Mouse (Mus musculus): ENCODE results near the gene Dtd2. TPM values are rescaled to one million over a fixed set of nuclear protein-coding genes. Genes with fewer than 3 reads are reported as not detected.

The Dtd2 gene
- polyA plus RNA-seq, 1 experiment = 3.6 TPM

DNA sequence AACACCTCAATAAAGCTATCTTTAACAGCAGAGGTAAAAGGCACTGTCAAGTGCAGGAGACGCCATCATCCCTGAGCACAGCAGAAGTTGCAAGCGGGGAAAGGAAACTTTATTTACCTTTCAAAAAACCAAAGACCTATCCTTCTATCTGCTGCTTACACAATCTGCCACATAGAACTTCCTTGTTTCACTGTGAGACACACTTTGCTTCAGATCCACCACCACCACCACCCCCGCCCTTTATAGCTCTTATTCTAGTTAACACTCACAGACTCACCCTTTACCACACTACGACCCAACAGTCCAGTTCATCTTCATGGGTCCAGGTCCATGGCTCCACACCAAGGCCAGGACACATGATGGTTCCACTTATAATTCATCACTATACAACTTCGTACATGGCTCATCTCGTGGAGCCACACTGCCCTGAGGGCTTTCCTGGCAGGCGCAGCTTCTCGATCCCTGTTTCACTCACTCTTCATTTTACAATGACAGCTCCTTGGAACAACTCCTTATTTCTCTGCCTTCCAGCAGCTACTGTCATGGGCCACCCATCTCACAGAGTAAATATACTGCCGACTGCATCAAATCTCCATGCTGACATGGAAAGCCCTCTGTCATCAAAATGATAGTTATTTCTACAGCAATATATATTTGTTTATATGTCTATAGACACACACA lies 38.2 kb downstream of the Dtd2 start:
- Histone ChIP-seq H3K27ac (ENCODE audit: control insufficient read depth, insufficient read depth, low read length) (no peak overlapping the region), H3K4me1 (replicated peaks; ENCODE audit: control insufficient read depth, insufficient read depth, low read length) (peaks cover 2% of the 10 kb centered on the region; the same call in 1 of the 2 replicates), H3K4me3 (ENCODE audit: control insufficient read depth, insufficient read depth, low read length) (no peak overlapping the region), H3K27me3 (ENCODE audit: control insufficient read depth, insufficient read depth, low read length) (no peaks in the 10 kb centered on the region), H3K36me3 (ENCODE audit: control insufficient read depth, insufficient read depth, low read length) (no peaks in the 10 kb centered on the region)
- DNase-seq = no peak
- 86% methylated on average over 9 of the region's 9 CpGs for WGBS
- no peak for TF ChIP-seq POLR2A (IDR thresholded peaks at IDR 0.05; ENCODE audit: control insufficient read depth, extremely low read depth, insufficient read depth, low read length, poor library complexity)
- no peak for TF ChIP-seq CTCF (IDR thresholded peaks at IDR 0.05; ENCODE audit: borderline replicate concordance, control insufficient read depth, extremely low read depth, insufficient read depth, low read length, poor library complexity)

DNA sequence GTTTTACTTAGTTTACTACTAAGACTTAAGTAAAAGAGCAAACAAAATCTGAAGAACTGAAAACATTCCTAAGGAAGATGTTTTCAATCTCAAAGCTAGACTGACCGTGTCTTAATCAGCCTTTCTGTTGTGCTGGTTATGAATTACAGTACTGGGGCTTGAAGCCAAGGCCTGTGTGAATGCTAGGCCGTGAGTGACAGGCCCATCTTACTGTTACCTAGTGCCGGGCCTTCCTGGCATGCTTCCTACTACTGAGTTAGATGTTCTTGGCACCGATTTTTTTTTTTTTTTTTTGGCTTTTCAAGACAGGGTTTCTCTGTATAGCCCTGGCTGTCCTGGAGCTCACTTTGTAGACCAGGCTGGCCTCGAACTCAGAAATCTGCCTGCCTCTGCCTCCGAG lies 48.7 kb downstream of the Dtd2 start:
- no peak for DNase-seq
- no peaks in the 10 kb centered on the region; the same call in 1 of the 2 replicates for H3K36me3 ChIP-seq (ENCODE audit: control insufficient read depth, insufficient read depth, low read length)
- 90% methylated on average over 6 of the region's 6 CpGs for WGBS

DNA sequence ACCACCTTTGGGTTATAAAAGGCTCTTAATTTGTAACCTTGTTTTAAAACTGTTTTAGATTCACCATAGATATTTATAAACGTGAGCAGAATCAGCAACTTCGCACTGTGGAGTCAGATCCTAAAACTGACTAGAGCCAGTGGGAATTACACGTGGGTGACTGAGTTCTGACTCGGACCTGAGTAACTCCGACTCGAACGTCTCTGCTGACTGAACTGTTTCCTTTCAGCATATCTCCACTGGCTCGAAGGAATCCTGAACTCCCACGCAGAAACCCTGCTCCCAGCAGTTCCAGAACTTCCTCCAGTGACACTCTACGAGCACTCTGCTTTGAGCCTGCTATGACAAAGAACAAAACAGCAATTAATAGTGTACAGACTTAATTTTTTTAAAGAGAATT lies 54.0 kb downstream of the Dtd2 start:
- no peaks in the 10 kb centered on the region for H3K4me1 ChIP-seq (replicated peaks; ENCODE audit: control insufficient read depth, insufficient read depth, low read length)
- TF ChIP-seq CTCF (IDR thresholded peaks at IDR 0.05; ENCODE audit: borderline replicate concordance, control insufficient read depth, extremely low read depth, insufficient read depth, low read length, poor library complexity) = no peak
- TF ChIP-seq POLR2A (IDR thresholded peaks at IDR 0.05; ENCODE audit: control insufficient read depth, extremely low read depth, insufficient read depth, low read length, poor library complexity) = no peak
- H3K27me3 ChIP-seq (ENCODE audit: control insufficient read depth, insufficient read depth, low read length) = no peaks in the 10 kb centered on the region
- no peak for DNase-seq
- peaks cover 20% of the 10 kb centered on the region for H3K36me3 ChIP-seq (ENCODE audit: control insufficient read depth, insufficient read depth, low read length)
- H3K27ac ChIP-seq (ENCODE audit: control insufficient read depth, insufficient read depth, low read length) = no peak overlapping the region
- H3K4me3 ChIP-seq (ENCODE audit: control insufficient read depth, insufficient read depth, low read length) = no peak overlapping the region
- 97% methylated on average over 10 of the region's 10 CpGs for WGBS

More for the DNA sequence above, 48.7 kb downstream of the Dtd2 start:
- Histone ChIP-seq H3K27ac (ENCODE audit: control insufficient read depth, insufficient read depth, low read length) (no peak overlapping the region), H3K4me3 (ENCODE audit: control insufficient read depth, insufficient read depth, low read length) (no peak overlapping the region), H3K4me1 (replicated peaks; ENCODE audit: control insufficient read depth, insufficient read depth, low read length) (no peaks in the 10 kb centered on the region), H3K27me3 (ENCODE audit: control insufficient read depth, insufficient read depth, low read length) (no peaks in the 10 kb centered on the region)
- TF ChIP-seq CTCF (IDR thresholded peaks at IDR 0.05; ENCODE audit: borderline replicate concordance, control insufficient read depth, extremely low read depth, insufficient read depth, low read length, poor library complexity) = no peak
- TF ChIP-seq POLR2A (IDR thresholded peaks at IDR 0.05; ENCODE audit: control insufficient read depth, extremely low read depth, insufficient read depth, low read length, poor library complexity) = no peak

DNA sequence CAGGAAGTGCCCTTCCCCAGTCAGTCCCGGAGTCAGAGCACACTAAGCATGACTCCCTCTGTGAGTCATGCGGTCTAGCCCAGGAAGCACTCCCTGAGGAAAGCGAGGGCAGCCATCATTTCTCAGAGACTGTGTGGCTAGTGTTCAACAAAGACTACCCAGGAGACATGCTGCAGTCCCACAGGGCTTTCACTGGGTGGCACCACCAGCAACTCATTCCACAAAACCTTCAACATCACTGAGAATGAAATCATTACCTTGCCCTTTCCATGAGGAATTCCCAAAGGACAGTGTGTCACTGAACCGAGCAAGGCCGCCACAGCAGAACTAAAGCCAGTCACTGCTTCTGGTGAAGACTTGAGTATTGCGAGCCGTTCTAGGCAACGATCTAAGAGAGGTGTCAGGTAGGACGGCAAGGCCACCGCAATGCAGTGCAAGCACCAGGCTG lies 58.8 kb downstream of the Dtd2 start:
- no peak overlapping the region for H3K4me3 ChIP-seq (ENCODE audit: control insufficient read depth, insufficient read depth, low read length)
- DNase-seq = no peak
- no peaks in the 10 kb centered on the region for H3K4me1 ChIP-seq (replicated peaks; ENCODE audit: control insufficient read depth, insufficient read depth, low read length)
- H3K27me3 ChIP-seq (ENCODE audit: control insufficient read depth, insufficient read depth, low read length) = no peaks in the 10 kb centered on the region
- no peak overlapping the region for H3K27ac ChIP-seq (ENCODE audit: control insufficient read depth, insufficient read depth, low read length)
- 95% methylated on average over 10 of the region's 10 CpGs for WGBS
- no peak for TF ChIP-seq CTCF (IDR thresholded peaks at IDR 0.05; ENCODE audit: borderline replicate concordance, control insufficient read depth, extremely low read depth, insufficient read depth, low read length, poor library complexity)
- TF ChIP-seq POLR2A (IDR thresholded peaks at IDR 0.05; ENCODE audit: control insufficient read depth, extremely low read depth, insufficient read depth, low read length, poor library complexity) = no peak
- H3K36me3 ChIP-seq (ENCODE audit: control insufficient read depth, insufficient read depth, low read length) = peaks cover 28% of the 10 kb centered on the region

DNA sequence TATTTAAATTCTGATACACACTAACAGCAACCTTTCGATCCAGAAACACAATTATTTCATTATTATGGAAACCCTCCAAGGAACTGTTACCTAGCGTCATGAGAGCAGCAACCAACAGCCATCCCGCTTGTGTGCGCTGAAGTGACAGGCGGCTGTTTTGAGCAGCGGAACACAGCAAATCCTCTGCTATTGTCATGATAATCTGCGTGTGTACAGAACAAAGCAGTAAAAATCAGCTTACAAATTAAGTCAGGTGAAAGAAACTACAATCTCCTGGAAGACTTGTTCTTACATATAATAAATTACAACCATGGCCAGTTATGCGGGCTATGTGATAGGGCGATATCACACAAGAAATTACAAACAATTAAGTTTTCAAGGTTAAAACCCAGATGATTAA lies 61.0 kb downstream of the Dtd2 start:
- no peaks in the 10 kb centered on the region for H3K4me1 ChIP-seq (replicated peaks; ENCODE audit: control insufficient read depth, insufficient read depth, low read length)
- no peak overlapping the region for H3K27ac ChIP-seq (ENCODE audit: control insufficient read depth, insufficient read depth, low read length)
- H3K4me3 ChIP-seq (ENCODE audit: control insufficient read depth, insufficient read depth, low read length) = no peak overlapping the region
- H3K27me3 ChIP-seq (ENCODE audit: control insufficient read depth, insufficient read depth, low read length) = no peaks in the 10 kb centered on the region
- TF ChIP-seq CTCF (IDR thresholded peaks at IDR 0.05; ENCODE audit: borderline replicate concordance, control insufficient read depth, extremely low read depth, insufficient read depth, low read length, poor library complexity) (no peak), POLR2A (IDR thresholded peaks at IDR 0.05; ENCODE audit: control insufficient read depth, extremely low read depth, insufficient read depth, low read length, poor library complexity) (no peak)
- no peak for DNase-seq
- H3K36me3 ChIP-seq (ENCODE audit: control insufficient read depth, insufficient read depth, low read length) = peaks cover 14% of the 10 kb centered on the region
- 96% methylated on average over 9 of the region's 9 CpGs for WGBS

DNA sequence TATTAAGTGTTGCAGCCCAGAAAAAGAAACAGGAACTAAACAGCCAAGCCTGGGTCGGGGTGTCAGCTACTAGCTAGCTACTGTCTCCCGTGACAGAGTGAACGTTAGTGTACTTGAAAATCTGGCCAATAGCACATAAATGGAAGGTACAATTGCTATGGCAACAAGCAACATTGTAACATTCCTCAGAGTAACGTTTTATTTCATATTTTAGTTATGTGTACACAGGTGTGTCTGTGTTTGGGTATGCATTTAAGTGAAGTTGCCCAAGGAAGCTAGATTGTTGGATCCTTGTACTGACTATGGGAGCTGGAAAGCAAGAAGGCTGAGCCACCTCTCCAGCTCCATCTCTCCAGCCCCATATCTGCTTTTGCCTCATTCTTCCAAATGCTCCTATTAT lies 66.5 kb downstream of the Dtd2 start:
- no peaks in the 10 kb centered on the region for H3K27me3 ChIP-seq (ENCODE audit: control insufficient read depth, insufficient read depth, low read length)
- no peak for DNase-seq
- H3K4me3 ChIP-seq (ENCODE audit: control insufficient read depth, insufficient read depth, low read length) = no peak overlapping the region
- H3K4me1 ChIP-seq (replicated peaks; ENCODE audit: control insufficient read depth, insufficient read depth, low read length) = no peaks in the 10 kb centered on the region
- peaks cover 3% of the 10 kb centered on the region; the same call in 1 of the 2 replicates for H3K36me3 ChIP-seq (ENCODE audit: control insufficient read depth, insufficient read depth, low read length)
- 83% methylated on average over 4 of the region's 4 CpGs for WGBS
- H3K27ac ChIP-seq (ENCODE audit: control insufficient read depth, insufficient read depth, low read length) = no peak overlapping the region
- TF ChIP-seq CTCF (IDR thresholded peaks at IDR 0.05; ENCODE audit: borderline replicate concordance, control insufficient read depth, extremely low read depth, insufficient read depth, low read length, poor library complexity) = no peak
- no peak for TF ChIP-seq POLR2A (IDR thresholded peaks at IDR 0.05; ENCODE audit: control insufficient read depth, extremely low read depth, insufficient read depth, low read length, poor library complexity)

Other genes starting within 250 kb of the Dtd2 start
- 27.7 and 29.6 TPM in 2 replicates for gene Hectd1, start 177.0 kb downstream of the Dtd2 start, polyA plus RNA-seq (2012; rRNA removed)
- 38.6 and 39.9 TPM in 2 replicates for gene Heatr5a, start 35.2 kb downstream of the Dtd2 start, polyA plus RNA-seq (2012; rRNA removed)
- gene Gpr33, start 21.6 kb upstream of the Dtd2 start, polyA plus RNA-seq (2012; rRNA removed) = 0.66 and 1.2 TPM in 2 replicates
- 0.84 and 0.89 TPM in 2 replicates for gene Nubpl, start 91.2 kb upstream of the Dtd2 start, polyA plus RNA-seq (2012; rRNA removed)

Data from thymus, adult 2 months (tissue).